In genomic region chr14:32534137-32534536, GRCm38 (mm10) we compare ENCODE assay signal across 12 mouse cellular contexts. TPM values are rescaled to one million over a fixed set of nuclear protein-coding genes. Genes with fewer than 3 reads are reported as not detected.
DNase-seq lines count a peak whose midpoint lies in the region; ATAC-seq and TF ChIP-seq lines count a peak whose summit lies in the region.
"Had no signal": no experiment of that assay in that cellular context is flagged by ENCODE, and none has a peak within 500 bp of the region (broad histone marks: within the 10 kb centered on the region; RNA-seq: fewer than 3 reads in every experiment).

No protein-coding gene starts in this region.

- no peaks in the 10 kb centered on the region for H3K27me3 ChIP-seq in hindbrain, embryonic 15.5 days
- H3K27me3 ChIP-seq in hindbrain, embryonic 12.5 days, result no peaks in the 10 kb centered on the region
- H3K27me3 ChIP-seq in stomach, postnatal 0 days (ENCODE audit: control insufficient read depth, insufficient read depth, low read length), result no peaks in the 10 kb centered on the region
- H3K27me3 ChIP-seq: embryonic facial prominence, embryonic 15.5 days; liver, embryonic 13.5 days had no signal

- peak; percentile 74 for TF ChIP-seq CTCF in stomach, postnatal 0 days (IDR thresholded peaks at IDR 0.05; ENCODE audit: low read depth)

- peaks cover 34% of the 10 kb centered on the region for H3K4me1 ChIP-seq in hindbrain, embryonic 15.5 days (replicated peaks)
- H3K4me1 ChIP-seq in hindbrain, embryonic 12.5 days, result peaks cover 6% of the 10 kb centered on the region; the same call in 1 of the 2 replicates
- no peaks in the 10 kb centered on the region for H3K4me1 ChIP-seq in stomach, postnatal 0 days (replicated peaks; ENCODE audit: control insufficient read depth, insufficient read depth)
- H3K4me1 ChIP-seq: liver, embryonic 13.5 days had no signal

- H3K4me2 ChIP-seq in hindbrain, embryonic 15.5 days, result no peak overlapping the region
- no peak overlapping the region for H3K4me2 ChIP-seq in hindbrain, embryonic 12.5 days (replicated peaks)
- no peak overlapping the region for H3K4me2 ChIP-seq in stomach, postnatal 0 days (replicated peaks; ENCODE audit: low read depth)
- H3K4me2 ChIP-seq: embryonic facial prominence, embryonic 15.5 days; liver, embryonic 13.5 days had no signal

- intact Hi-C loops in gastrocnemius, postnatal 36 days (cut with DNase I), result loop anchor here (5.0 kb wide), 2 partner anchors 178 to 413 kb away; no protein-coding TSS in a partner anchor

- no peak overlapping the region for H3K4me3 ChIP-seq in hindbrain, embryonic 15.5 days
- no peak overlapping the region for H3K4me3 ChIP-seq in hindbrain, embryonic 12.5 days
- H3K4me3 ChIP-seq in stomach, postnatal 0 days (ENCODE audit: low read depth, low read length), result no peak overlapping the region
- H3K4me3 ChIP-seq: embryonic facial prominence, embryonic 15.5 days; hindbrain, embryonic 10.5 days; liver, embryonic 13.5 days had no signal

- H3K9ac ChIP-seq in hindbrain, embryonic 15.5 days, result no peak overlapping the region
- H3K9ac ChIP-seq in hindbrain, embryonic 12.5 days, result no peak overlapping the region
- H3K9ac ChIP-seq in stomach, postnatal 0 days (ENCODE audit: low read length), result no peak overlapping the region
- H3K9ac ChIP-seq: embryonic facial prominence, embryonic 15.5 days; liver, embryonic 13.5 days had no signal

- 0 out of 2 replicates have a peak, but pooled peaks have one; percentile 31 for ATAC-seq in hindbrain, embryonic 15.5 days (ENCODE audit: low FRiP score, low read depth)
- ATAC-seq in hindbrain, embryonic 12.5 days (ENCODE audit: low FRiP score), result no peak
- no peak for ATAC-seq in stomach, postnatal 0 days (ENCODE audit: low FRiP score, low TSS enrichment)

- DNase-seq in thymus, postnatal 0 days (ENCODE audit: low spot score), result peak; percentile 28
- no peak for DNase-seq in thymus, adult 18-20 months
- DNase-seq in c-Kit-positive CD71-positive TER-119-positive erythroid progenitor cells, embryonic 14.5 days (ENCODE audit: low spot score), result peak; percentile 32
- no peak for DNase-seq in stomach, postnatal 0 days (ENCODE audit: low spot score)
- no peak for DNase-seq in gastrocnemius, postnatal 36 days
- DNase-seq in layer of hippocampus, adult 9-11 months, result no peak
- DNase-seq: gastrocnemius, postnatal 14 days; liver, embryonic 13.5 days had no signal

- no peaks in the 10 kb centered on the region for H3K9me3 ChIP-seq in hindbrain, embryonic 15.5 days
- no peaks in the 10 kb centered on the region for H3K9me3 ChIP-seq in hindbrain, embryonic 12.5 days (replicated peaks)
- H3K9me3 ChIP-seq in stomach, postnatal 0 days (ENCODE audit: control insufficient read depth, low read length), result no peaks in the 10 kb centered on the region
- H3K9me3 ChIP-seq: embryonic facial prominence, embryonic 15.5 days; hindbrain, embryonic 10.5 days; liver, embryonic 13.5 days had no signal

- TF ChIP-seq EP300 in stomach, postnatal 0 days (optimal IDR thresholded peaks at IDR 0.05), result no peak

- H3K36me3 ChIP-seq in hindbrain, embryonic 15.5 days, result peaks cover 5% of the 10 kb centered on the region; the same call in 1 of the 2 replicates
- H3K36me3 ChIP-seq in hindbrain, embryonic 12.5 days, result 0 out of 2 replicates have a peak, but pooled peaks cover 11% of the 10 kb centered on the region
- H3K36me3 ChIP-seq in stomach, postnatal 0 days (ENCODE audit: control insufficient read depth, insufficient read depth, low read length), result no peaks in the 10 kb centered on the region

- WGBS in hindbrain, embryonic 15.5 days, result 74% methylated on average over 5 of the region's 5 CpGs
- WGBS in hindbrain, embryonic 12.5 days, result 70% methylated on average over 5 of the region's 5 CpGs
- 76% methylated on average over 5 of the region's 5 CpGs for WGBS in stomach, postnatal 0 days

- no peak overlapping the region for H3K27ac ChIP-seq in hindbrain, embryonic 15.5 days (replicated peaks)
- no peak overlapping the region for H3K27ac ChIP-seq in hindbrain, embryonic 12.5 days
- no peak overlapping the region for H3K27ac ChIP-seq in stomach, postnatal 0 days (replicated peaks)
- H3K27ac ChIP-seq: embryonic facial prominence, embryonic 15.5 days; hindbrain, embryonic 10.5 days; liver, embryonic 13.5 days had no signal

RNA-seq across cellular contexts. Expression of gene Ercc6, which starts 20.8 kb away (rescaled TPM):
- 22.9 and 27.5 TPM in 2 replicates for polyA plus RNA-seq in hindbrain, embryonic 15.5 days (2015; fragmentation: Nextera tagmentation; extraction: Ambion mirVana)
- 33.7 and 34.4 TPM in 2 replicates for polyA plus RNA-seq in hindbrain, embryonic 12.5 days (2016; fragmentation: Nextera tagmentation; extraction: Ambion mirVana)
- 14.9 and 15.9 TPM in 2 replicates for polyA plus RNA-seq in thymus, postnatal 0 days (2015; fragmentation: Nextera tagmentation; extraction: Ambion mirVana)
- 8.4 and 9.0 TPM in 2 replicates for polyA plus RNA-seq in stomach, postnatal 0 days (2015; fragmentation: Nextera tagmentation; extraction: Ambion mirVana)
- total RNA-seq in gastrocnemius, postnatal 36 days (2021), result 1 to 10 TPM; 3.8 to 4.5 TPM

Comparison
In these comparisons a context has a peak if more than half of its experiments do, and no peak if none do; other contexts are left out.
1. DNase-seq: peak in thymus, postnatal 0 days (single experiment) and c-Kit-positive CD71-positive TER-119-positive erythroid progenitor cells, embryonic 14.5 days (single experiment); none in thymus, adult 18-20 months (0 of 2), stomach, postnatal 0 days (single experiment), gastrocnemius, postnatal 36 days (0 of 2) and layer of hippocampus, adult 9-11 months (single experiment).